Mouse (Mus musculus): ENCODE measurements around the gene Jph3. TPM values are rescaled to one million over a fixed set of nuclear protein-coding genes. Genes with fewer than 3 reads are reported as not detected.
A peak's percentile ranks its signal among the peaks of the same experiment; 100 is the strongest.

Gene Jph3
- total and polyA plus RNA-seq, 2 experiments from 2014 or later: 70.2 to 110 TPM

- H3K9me3 ChIP-seq (ENCODE audit: low read length): no peaks in the 10 kb centered on the region
- peak; percentile 45; the same call in 1 of the 2 replicates for ATAC-seq (ENCODE audit: low FRiP score)
- WGBS: under 1% methylated on average over 29 of the region's 37 CpGs
- peak overlapping the region; percentile 58 for H3K4me3 ChIP-seq (ENCODE audit: low read depth, low read length)
- TF ChIP-seq CTCF (IDR thresholded peaks at IDR 0.05): no peak
- H3K4me1 ChIP-seq (ENCODE audit: insufficient read depth, low read length): peaks cover 19% of the 10 kb centered on the region
- 0 out of 2 replicates have a peak overlapping the region, but pooled peaks have one; percentile 4 for H3K27ac ChIP-seq (ENCODE audit: low read depth, low read length)
- H3K9ac ChIP-seq (replicated peaks; ENCODE audit: low read length, poor library complexity, severe bottlenecking): peak overlapping the region; percentile 81
- DNase-seq (ENCODE audit: low spot score): no peak
- H3K4me2 ChIP-seq (ENCODE audit: low read depth, low read length, poor library complexity, severe bottlenecking): peak overlapping the region; percentile 65
- H3K36me3 ChIP-seq (ENCODE audit: insufficient read depth, low read length): no peaks in the 10 kb centered on the region
- H3K27me3 ChIP-seq (ENCODE audit: insufficient read depth, low read length): no peaks in the 10 kb centered on the region
Measured at GRCm38 (mm10) chr8:121730646-121731045, 1.2 kb downstream of the Jph3 start.

- no peaks in the 10 kb centered on the region for H3K36me3 ChIP-seq (ENCODE audit: insufficient read depth, low read length)
- H3K9ac ChIP-seq (replicated peaks; ENCODE audit: low read length, poor library complexity, severe bottlenecking): peak overlapping the region; percentile 81
- peaks cover 19% of the 10 kb centered on the region for H3K4me1 ChIP-seq (ENCODE audit: insufficient read depth, low read length)
- ATAC-seq (ENCODE audit: low FRiP score) (no peak), DNase-seq (ENCODE audit: low spot score) (no peak)
- H3K4me2 ChIP-seq (ENCODE audit: low read depth, low read length, poor library complexity, severe bottlenecking): peak overlapping the region; percentile 65
- H3K27me3 ChIP-seq (ENCODE audit: insufficient read depth, low read length): no peaks in the 10 kb centered on the region
- WGBS: 1% methylated on average over 9 of the region's 11 CpGs
- no peak for TF ChIP-seq CTCF (IDR thresholded peaks at IDR 0.05)
- peak overlapping the region; percentile 58 for H3K4me3 ChIP-seq (ENCODE audit: low read depth, low read length)
- H3K27ac ChIP-seq (ENCODE audit: low read depth, low read length): no peak overlapping the region
- no peaks in the 10 kb centered on the region for H3K9me3 ChIP-seq (ENCODE audit: low read length)
Measured at GRCm38 (mm10) chr8:121731060-121731459, 1.6 kb downstream of the Jph3 start.

- DNase-seq (ENCODE audit: low spot score) (peak; percentile 71), ATAC-seq (ENCODE audit: low FRiP score) (no peak)
- 4% methylated on average over 25 of the region's 26 CpGs for WGBS
- no peaks in the 10 kb centered on the region for H3K9me3 ChIP-seq (ENCODE audit: low read length)
- peak overlapping the region; percentile 65 for H3K4me2 ChIP-seq (ENCODE audit: low read depth, low read length, poor library complexity, severe bottlenecking)
- H3K27me3 ChIP-seq (ENCODE audit: insufficient read depth, low read length): no peaks in the 10 kb centered on the region
- H3K36me3 ChIP-seq (ENCODE audit: insufficient read depth, low read length): no peaks in the 10 kb centered on the region
- H3K9ac ChIP-seq (replicated peaks; ENCODE audit: low read length, poor library complexity, severe bottlenecking): peak overlapping the region; percentile 81
- H3K4me1 ChIP-seq (ENCODE audit: insufficient read depth, low read length): peaks cover 19% of the 10 kb centered on the region
- H3K4me3 ChIP-seq (ENCODE audit: low read depth, low read length): peak overlapping the region; percentile 58
- no peak for TF ChIP-seq CTCF (IDR thresholded peaks at IDR 0.05)
- peak overlapping the region; percentile 12; the same call in 1 of the 2 replicates for H3K27ac ChIP-seq (ENCODE audit: low read depth, low read length)
Measured at GRCm38 (mm10) chr8:121731471-121732333, 2.3 kb downstream of the Jph3 start.

- no peak for TF ChIP-seq CTCF (IDR thresholded peaks at IDR 0.05)
- WGBS: 41% methylated on average over 4 of the region's 4 CpGs
- ATAC-seq (ENCODE audit: low FRiP score): no peak
- DNase-seq (ENCODE audit: low spot score): no peak
- Histone ChIP-seq H3K4me3 (ENCODE audit: low read depth, low read length) (peak overlapping the region; percentile 58), H3K36me3 (ENCODE audit: insufficient read depth, low read length) (0 out of 2 replicates have a peak, but pooled peaks cover 2% of the 10 kb centered on the region), H3K27ac (ENCODE audit: low read depth, low read length) (no peak overlapping the region; the same call in 1 of the 2 replicates), H3K4me2 (ENCODE audit: low read depth, low read length, poor library complexity, severe bottlenecking) (peak overlapping the region; percentile 65), H3K4me1 (ENCODE audit: insufficient read depth, low read length) (peaks cover 19% of the 10 kb centered on the region), H3K27me3 (ENCODE audit: insufficient read depth, low read length) (no peaks in the 10 kb centered on the region), H3K9ac (replicated peaks; ENCODE audit: low read length, poor library complexity, severe bottlenecking) (peak overlapping the region; percentile 81), H3K9me3 (ENCODE audit: low read length) (no peaks in the 10 kb centered on the region)
Measured at GRCm38 (mm10) chr8:121732334-121732665, 2.9 kb downstream of the Jph3 start.

GRCm38 (mm10) chr8:121734262-121734661 is 4.8 kb downstream of the Jph3 start:
- H3K27me3 ChIP-seq (ENCODE audit: insufficient read depth, low read length): no peaks in the 10 kb centered on the region
- DNase-seq (ENCODE audit: low spot score) (no peak), ATAC-seq (ENCODE audit: low FRiP score) (no peak)
- no peak overlapping the region for H3K4me2 ChIP-seq (ENCODE audit: low read depth, low read length, poor library complexity, severe bottlenecking)
- no peak overlapping the region for H3K27ac ChIP-seq (ENCODE audit: low read depth, low read length)
- H3K4me1 ChIP-seq (ENCODE audit: insufficient read depth, low read length): peaks cover 19% of the 10 kb centered on the region
- 91% methylated on average over 16 of the region's 16 CpGs for WGBS
- no peak for TF ChIP-seq CTCF (IDR thresholded peaks at IDR 0.05)
- H3K4me3 ChIP-seq (ENCODE audit: low read depth, low read length): no peak overlapping the region
- no peak overlapping the region for H3K9ac ChIP-seq (replicated peaks; ENCODE audit: low read length, poor library complexity, severe bottlenecking)
- H3K36me3 ChIP-seq (ENCODE audit: insufficient read depth, low read length): 0 out of 2 replicates have a peak, but pooled peaks cover 4% of the 10 kb centered on the region
- H3K9me3 ChIP-seq (ENCODE audit: low read length): no peaks in the 10 kb centered on the region

- Histone ChIP-seq H3K4me2 (ENCODE audit: low read depth, low read length, poor library complexity, severe bottlenecking) (no peak overlapping the region), H3K27me3 (ENCODE audit: insufficient read depth, low read length) (no peaks in the 10 kb centered on the region), H3K27ac (ENCODE audit: low read depth, low read length) (no peak overlapping the region), H3K4me1 (ENCODE audit: insufficient read depth, low read length) (peaks cover 19% of the 10 kb centered on the region), H3K9me3 (ENCODE audit: low read length) (no peaks in the 10 kb centered on the region), H3K9ac (replicated peaks; ENCODE audit: low read length, poor library complexity, severe bottlenecking) (no peak overlapping the region), H3K36me3 (ENCODE audit: insufficient read depth, low read length) (0 out of 2 replicates have a peak, but pooled peaks cover 4% of the 10 kb centered on the region), H3K4me3 (ENCODE audit: low read depth, low read length) (no peak overlapping the region)
- no peak for TF ChIP-seq CTCF (IDR thresholded peaks at IDR 0.05)
- 23% methylated on average over 7 of the region's 7 CpGs for WGBS
- no peak for DNase-seq (ENCODE audit: low spot score)
- no peak for ATAC-seq (ENCODE audit: low FRiP score)
Measured at GRCm38 (mm10) chr8:121736236-121736635, 6.8 kb downstream of the Jph3 start.
